In genomic region chr9:71831756-71832699, GRCm38 (mm10) we compare ENCODE assay signal across 8 mouse cellular contexts.
A peak's percentile ranks its signal among the peaks of the same experiment; 100 is the strongest.
DNase-seq lines count a peak whose midpoint lies in the region; ATAC-seq and TF ChIP-seq lines count a peak whose summit lies in the region.

No protein-coding gene starts in this region.

- no peak overlapping the region for H3K9ac ChIP-seq in lung, embryonic 16.5 days (ENCODE audit: low read length)

- H3K27ac ChIP-seq in lung, embryonic 16.5 days (ENCODE audit: low read length) = no peak overlapping the region
- H3K27ac ChIP-seq in small intestine, adult 2 months (ENCODE audit: insufficient read depth, low read depth, low read length) = no peak overlapping the region

- TF ChIP-seq CTCF in small intestine, adult 2 months (IDR thresholded peaks at IDR 0.05; ENCODE audit: extremely low read depth, insufficient read length, insufficient replicate concordance, low read depth, low read length) = peak; percentile 89

- TF ChIP-seq POLR2A in small intestine, adult 2 months (IDR thresholded peaks at IDR 0.05; ENCODE audit: low read depth, low read length) = no peak

- 37% methylated on average over 26 of the region's 26 CpGs for WGBS in lung, embryonic 16.5 days
- WGBS in small intestine, adult 2 months = 24% methylated on average over 26 of the region's 26 CpGs

- peak overlapping the region; percentile 15 for H3K4me2 ChIP-seq in lung, embryonic 16.5 days (ENCODE audit: low read depth, low read length)

- peaks cover 8% of the 10 kb centered on the region for H3K4me1 ChIP-seq in lung, embryonic 16.5 days (replicated peaks; ENCODE audit: control insufficient read depth, insufficient read depth, low read length)
- peaks cover 3% of the 10 kb centered on the region; the same call in 1 of the 2 replicates for H3K4me1 ChIP-seq in small intestine, adult 2 months (ENCODE audit: control insufficient read depth, insufficient read depth, insufficient read length, low read length)

- H3K4me3 ChIP-seq in lung, embryonic 16.5 days (ENCODE audit: low read length) = no peak overlapping the region
- H3K4me3 ChIP-seq in small intestine, adult 2 months (ENCODE audit: low read depth, low read length) = peak overlapping the region; percentile 33

- no peaks in the 10 kb centered on the region for H3K9me3 ChIP-seq in lung, embryonic 16.5 days (ENCODE audit: control insufficient read depth, low read length)

- H3K36me3 ChIP-seq in lung, embryonic 16.5 days (ENCODE audit: control insufficient read depth, insufficient read depth, low read length) = no peaks in the 10 kb centered on the region
- H3K36me3 ChIP-seq in small intestine, adult 2 months (ENCODE audit: control insufficient read depth, insufficient read depth, low read length) = no peaks in the 10 kb centered on the region

- H3K27me3 ChIP-seq in lung, embryonic 16.5 days (ENCODE audit: control insufficient read depth, insufficient read depth, low read depth, low read length) = no peaks in the 10 kb centered on the region
- no peaks in the 10 kb centered on the region for H3K27me3 ChIP-seq in small intestine, adult 2 months (ENCODE audit: control insufficient read depth, insufficient read depth, low read length)

- peak; percentile 89 for DNase-seq in B cell, adult 2 months
- peak; percentile 35 for DNase-seq in MN1 (ENCODE audit: low spot score)
- DNase-seq in cerebellum, postnatal 10 days = peak; percentile 80
- peak; percentile 81 to 82 for DNase-seq in kidney, postnatal 4 days

- peak; percentile 83 for ATAC-seq in granulocyte monocyte progenitor cell, adult 5-6 weeks (replicated peaks; ENCODE audit: poor library complexity, severe bottlenecking)
- ATAC-seq in lung, embryonic 16.5 days (ENCODE audit: low read depth) = peak; percentile 37; the same call in 1 of the 2 replicates
- ATAC-seq in erythroid progenitor cell, adult 5-6 weeks (replicated peaks; ENCODE audit: low FRiP score, poor library complexity, severe bottlenecking) = no peak; the same call in 1 of the 2 replicates

Comparison
In these comparisons a context has a peak if more than half of its experiments do, and no peak if none do; other contexts are left out.
1. DNase-seq: peak in every context shown above with its lines; median percentile 89 in B cell, adult 2 months; 82 in kidney, postnatal 4 days; 80 in cerebellum, postnatal 10 days; 35 in MN1.